Mouse (Mus musculus) lung, embryonic 16.5 days (tissue): ENCODE measurements around the gene Kbtbd3. TPM values are rescaled to one million over a fixed set of nuclear protein-coding genes. Genes with fewer than 3 reads are reported as not detected.

Experiments
- ATAC-seq: fragments of 200-750 bp; cut with Nextera tagmentation; 2 replicates; pipeline ENCODE4 v1.8.0; 2017; ENCODE audit warnings: low read depth, mild to moderate bottlenecking, moderate library complexity
- H3K27ac ChIP-seq: fragments of 300-500 bp; sonication (generic); 2 replicates; pipeline ENCODE4 v1.5.1; 2014; ENCODE audit warnings: mild to moderate bottlenecking, control low read depth, low read length
- H3K27me3 ChIP-seq: fragments of 300-500 bp; sonication (generic); 2 replicates; pipeline ENCODE4 v1.6.1; 2014; ENCODE audit warnings: low read depth, low read length, mixed read lengths; ENCODE audit not compliant: control insufficient read depth, insufficient read depth
- H3K36me3 ChIP-seq: fragments of 300-500 bp; sonication (generic); 2 replicates; pipeline ENCODE4 v1.6.1; 2014; ENCODE audit warnings: low read length; ENCODE audit not compliant: control insufficient read depth, insufficient read depth
- H3K4me1 ChIP-seq: fragments of 300-500 bp; sonication (generic); replicated peaks from 2 replicates; pipeline ENCODE4 v1.6.1; 2014; ENCODE audit warnings: low read length, mixed read lengths; ENCODE audit not compliant: control insufficient read depth, insufficient read depth
- H3K4me2 ChIP-seq: fragments of 300-500 bp; sonication (generic); 2 replicates; pipeline ENCODE4 v1.6.1; 2014; ENCODE audit warnings: low read depth, low read length, control low read depth
- H3K4me3 ChIP-seq: fragments of 300-500 bp; sonication (generic); 2 replicates; pipeline ENCODE4 v1.5.1; 2014; ENCODE audit warnings: mild to moderate bottlenecking, low read length, control low read depth
- H3K9ac ChIP-seq: fragments of 300-500 bp; sonication (generic); 2 replicates; pipeline ENCODE4 v1.6.1; 2014; ENCODE audit warnings: low read length, control low read depth
- H3K9me3 ChIP-seq: fragments of 300-500 bp; sonication (generic); 2 replicates; pipeline ENCODE4 v1.6.1; 2016; ENCODE audit warnings: low read length; ENCODE audit not compliant: control insufficient read depth
- WGBS: fragments of 180-500 bp; shearing (Covaris S2); extraction: QIAGEN DNeasy Blood & Tissue Kit; methylation state at CpG from one replicate; pipeline ENCODE4 v1.1.7; 2014; 5-methylcytosine and 5-hydroxymethylcytosine counted together
- polyA plus RNA-seq: library from polyadenylated mRNA; unstranded; fragments of >200 nt; fragmentation: Nextera tagmentation; extraction: Ambion mirVana; gene quantifications from 2 replicates; pipeline ENCODE4 v1.2.1, GENCODE M21; 2015

Kbtbd3 gene
- polyA plus RNA-seq, 1 experiment from 2014 or later = 7.4 TPM

DNA sequence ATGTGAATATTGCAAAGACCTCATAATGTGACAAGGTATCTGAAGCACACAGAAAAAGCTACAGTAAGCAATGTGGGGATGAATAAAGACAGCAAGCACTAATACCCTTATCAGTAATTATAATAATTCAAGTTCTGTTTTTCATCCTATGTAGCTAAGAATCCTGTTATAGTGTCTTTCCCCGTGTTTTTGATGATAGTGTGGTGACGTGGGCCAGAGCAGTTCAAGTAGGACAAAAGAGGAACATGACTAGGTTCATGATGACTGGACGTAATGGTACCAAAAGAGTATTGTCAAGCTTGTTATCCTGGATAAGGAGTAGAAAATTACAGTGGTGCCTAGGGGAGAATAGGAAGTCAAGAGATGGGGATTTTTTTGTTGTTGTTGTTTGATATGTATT is 1.1 kb downstream of the Kbtbd3 start:
- 60% methylated on average over 3 of the region's 3 CpGs for WGBS
- Histone ChIP-seq H3K27ac (no peak overlapping the region), H3K9ac (peak overlapping the region; percentile 84; the same call in 1 of the 2 replicates), H3K4me2 (peak overlapping the region; percentile 86), H3K9me3 (no peaks in the 10 kb centered on the region), H3K27me3 (no peaks in the 10 kb centered on the region), H3K4me3 (peak overlapping the region; percentile 83), H3K4me1 (peaks cover 9% of the 10 kb centered on the region), H3K36me3 (no peaks in the 10 kb centered on the region)
- ATAC-seq = no peak

DNA sequence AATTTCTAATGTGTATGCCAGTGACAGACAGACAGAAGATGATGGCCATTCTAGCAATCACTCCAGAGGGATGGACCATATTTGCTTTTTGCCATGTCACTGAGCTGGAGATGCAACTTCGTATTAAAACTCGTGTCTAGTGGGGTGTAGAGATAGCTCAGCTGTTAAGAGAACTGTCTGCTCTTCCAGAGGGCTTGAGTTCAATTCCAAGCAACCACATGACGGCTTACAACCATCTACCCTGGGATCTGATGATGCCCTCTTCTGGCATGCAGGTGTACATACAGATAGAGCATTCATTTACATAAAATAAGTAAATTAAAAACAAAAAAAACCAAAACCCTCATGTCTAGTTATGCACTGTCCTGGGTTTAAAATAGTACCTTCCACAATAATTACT is 1.5 kb downstream of the Kbtbd3 start:
- WGBS = 75% methylated on average over 3 of the region's 3 CpGs
- no peak overlapping the region for H3K4me2 ChIP-seq

DNA sequence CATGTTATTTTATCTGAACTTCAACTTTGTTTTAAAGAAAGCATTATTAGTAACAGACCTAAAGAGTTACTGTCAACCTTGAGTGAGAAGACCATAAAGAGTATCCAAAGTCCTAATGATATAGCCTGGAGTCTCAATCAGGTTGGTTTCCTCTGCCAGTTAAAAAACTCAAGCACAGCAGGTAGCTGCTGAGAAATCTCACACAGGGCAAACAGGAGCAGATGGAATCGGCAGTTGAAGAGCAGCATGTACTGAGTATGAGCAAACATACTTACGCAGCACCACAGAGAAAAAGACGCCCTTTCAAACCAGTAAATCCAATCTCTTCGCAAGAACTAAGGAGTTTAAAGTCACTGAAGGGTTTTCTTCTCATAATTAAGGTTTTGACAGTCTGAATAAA is 4.3 kb downstream of the Kbtbd3 start:
- H3K27ac ChIP-seq = no peak overlapping the region
- H3K27me3 ChIP-seq = no peaks in the 10 kb centered on the region
- H3K4me2 ChIP-seq = no peak overlapping the region
- H3K36me3 ChIP-seq = no peaks in the 10 kb centered on the region
- no peaks in the 10 kb centered on the region for H3K9me3 ChIP-seq
- H3K9ac ChIP-seq = no peak overlapping the region
- no peak overlapping the region for H3K4me3 ChIP-seq
- ATAC-seq = no peak
- 57% methylated on average over 4 of the region's 4 CpGs for WGBS
- H3K4me1 ChIP-seq = peaks cover 5% of the 10 kb centered on the region

More for the DNA sequence above, 1.5 kb downstream of the Kbtbd3 start:
- no peak overlapping the region for H3K27ac ChIP-seq
- no peak overlapping the region for H3K4me3 ChIP-seq
- H3K36me3 ChIP-seq = no peaks in the 10 kb centered on the region
- H3K4me1 ChIP-seq = peaks cover 9% of the 10 kb centered on the region
- no peak for ATAC-seq
- no peaks in the 10 kb centered on the region for H3K9me3 ChIP-seq
- H3K9ac ChIP-seq = no peak overlapping the region
- H3K27me3 ChIP-seq = no peaks in the 10 kb centered on the region

DNA sequence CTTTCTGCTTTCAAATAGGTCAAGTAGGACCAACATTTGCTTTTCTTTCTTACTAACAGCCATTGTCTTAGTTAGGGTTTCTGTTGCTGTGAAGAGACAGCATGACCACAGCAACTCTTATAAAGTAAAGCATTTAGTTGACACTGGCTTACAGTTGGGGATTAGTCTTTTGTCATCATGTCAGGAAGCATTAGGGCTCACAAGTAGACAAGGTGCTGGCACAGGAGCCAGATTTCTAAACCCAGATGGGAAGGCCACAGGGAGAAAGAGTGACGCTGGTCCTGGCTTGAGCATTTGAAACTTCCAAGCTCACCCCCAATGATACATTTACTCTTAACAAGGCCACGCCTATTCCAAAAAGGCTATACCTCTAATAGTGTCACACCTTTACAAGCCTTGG is 6.1 kb downstream of the Kbtbd3 start:
- Histone ChIP-seq H3K9me3 (no peaks in the 10 kb centered on the region), H3K4me2 (no peak overlapping the region), H3K4me1 (peaks cover under 1% of the 10 kb centered on the region), H3K9ac (no peak overlapping the region), H3K36me3 (no peaks in the 10 kb centered on the region), H3K4me3 (no peak overlapping the region), H3K27me3 (no peaks in the 10 kb centered on the region), H3K27ac (no peak overlapping the region)
- ATAC-seq = no peak
- 85% methylated on average over 2 of the region's 2 CpGs for WGBS

DNA sequence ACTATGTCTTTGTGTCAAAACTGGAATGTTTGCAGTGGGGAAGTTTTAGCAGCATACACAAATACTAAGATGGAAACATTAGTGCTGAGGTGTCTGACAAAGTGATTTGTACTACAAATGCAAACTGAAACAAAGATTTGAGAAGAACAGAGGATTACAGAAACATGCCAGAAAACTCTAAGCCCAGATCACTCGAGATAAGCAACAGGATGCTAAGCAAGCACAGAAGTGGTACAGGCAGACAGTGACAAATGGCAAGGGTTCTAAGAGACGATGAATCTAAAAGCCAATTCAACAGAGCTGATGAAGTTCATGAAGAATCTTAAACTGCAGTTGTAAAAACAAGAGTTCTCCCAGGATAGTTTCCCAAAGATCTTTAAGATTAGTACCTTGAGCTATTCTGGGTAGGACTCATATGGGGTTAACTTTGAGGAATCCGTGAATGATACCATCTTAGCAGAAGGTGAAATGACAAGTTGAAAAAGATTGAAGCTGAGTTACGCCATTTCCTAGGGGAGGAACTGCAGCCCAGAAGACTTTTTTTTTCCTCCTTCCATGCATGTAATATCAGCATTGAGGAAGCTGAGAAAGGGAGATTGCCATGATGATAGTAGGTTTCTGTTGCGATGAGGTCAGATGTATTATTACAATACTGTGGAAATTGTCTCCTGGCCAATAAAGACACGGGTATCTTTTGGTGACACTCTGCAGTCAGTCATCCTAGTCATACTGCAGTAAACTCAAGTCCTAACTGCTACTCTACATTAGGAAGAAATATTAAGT is 9.5 kb downstream of the Kbtbd3 start:
- Histone ChIP-seq H3K4me3 (no peak overlapping the region), H3K27ac (no peak overlapping the region), H3K27me3 (no peaks in the 10 kb centered on the region), H3K9ac (no peak overlapping the region), H3K4me2 (no peak overlapping the region), H3K36me3 (no peaks in the 10 kb centered on the region), H3K4me1 (no peaks in the 10 kb centered on the region), H3K9me3 (no peaks in the 10 kb centered on the region)
- 71% methylated on average over 6 of the region's 6 CpGs for WGBS
- no peak for ATAC-seq

DNA sequence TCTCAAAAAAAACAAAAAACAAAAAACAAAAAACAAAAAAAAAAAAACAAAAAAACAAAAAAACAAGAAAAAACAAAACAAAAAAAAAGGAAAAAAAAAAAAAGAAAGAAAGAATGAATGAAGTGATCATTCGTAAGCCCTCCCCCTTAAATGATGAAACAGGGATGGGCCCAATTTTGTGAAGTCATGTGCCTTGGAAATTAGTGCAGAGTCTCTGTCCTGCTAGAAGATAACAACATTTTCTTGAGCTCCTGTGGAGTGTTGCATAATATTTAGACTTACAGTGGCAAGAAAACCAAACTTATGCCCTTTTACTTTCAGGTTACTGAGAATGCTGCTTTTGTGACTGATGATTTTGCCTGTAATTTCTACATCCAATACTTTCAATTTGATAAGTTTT is 43.5 kb downstream of the Kbtbd3 start:
- no peak for ATAC-seq
- WGBS = 88% methylated on average over 1 of the region's 1 CpGs
- Histone ChIP-seq H3K27me3 (no peaks in the 10 kb centered on the region), H3K27ac (no peak overlapping the region), H3K9ac (no peak overlapping the region), H3K36me3 (no peaks in the 10 kb centered on the region), H3K4me3 (no peak overlapping the region), H3K4me2 (no peak overlapping the region), H3K4me1 (no peaks in the 10 kb centered on the region), H3K9me3 (no peaks in the 10 kb centered on the region)

DNA sequence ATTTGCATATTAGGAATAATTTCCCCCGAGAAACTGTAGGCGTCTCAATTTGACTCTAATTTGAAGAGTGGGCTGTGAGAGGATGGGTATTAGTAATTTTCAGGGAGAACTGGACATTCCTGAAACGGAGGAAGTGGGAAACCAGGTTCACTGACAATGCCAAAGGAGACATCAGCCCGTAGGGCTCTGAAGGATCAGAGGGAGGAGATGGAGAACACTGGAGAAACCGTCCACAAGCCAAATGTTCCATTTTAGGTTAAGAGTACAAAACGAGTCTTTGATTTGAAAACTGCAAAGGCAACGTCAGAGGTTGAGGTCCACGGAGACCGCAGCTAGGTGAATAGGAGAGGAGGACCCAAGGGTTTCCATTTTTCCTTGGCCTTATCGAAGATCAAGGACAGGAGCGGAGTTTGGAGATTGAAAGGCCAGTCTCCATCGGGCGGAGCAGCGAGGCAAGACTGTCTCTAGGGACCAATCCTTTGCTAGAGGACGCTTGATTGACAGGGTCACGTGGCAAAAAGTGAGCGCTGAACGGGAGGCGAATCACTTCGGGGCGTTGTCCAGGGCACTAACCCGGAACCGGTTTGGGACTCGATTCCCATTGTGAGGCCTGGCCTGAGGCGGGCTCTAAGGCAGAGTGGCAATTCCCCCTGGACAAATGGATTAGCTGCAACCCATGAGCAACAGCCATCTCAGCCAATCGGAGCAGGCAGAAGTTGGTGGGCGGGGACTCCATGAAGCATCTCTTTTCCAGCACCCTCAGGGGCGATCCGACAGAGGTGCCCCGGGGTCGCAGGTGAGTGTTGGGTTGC is 66.4 kb downstream of the Kbtbd3 start, which contains the start of gene Msantd4:
TSS of gene Msantd4 (plus strand) at position 735 of the 812 bp plus-strand sequence.
- H3K27ac ChIP-seq = peak within 1 kb of the TSS; percentile 57
- WGBS = 2% methylated on average over 31 of the region's 31 CpGs
- H3K4me3 ChIP-seq = peak within 1 kb of the TSS; percentile 74
- no peaks in the 10 kb centered on the region for H3K36me3 ChIP-seq
- H3K9ac ChIP-seq = peak within 1 kb of the TSS; percentile 72
- 0 out of 2 replicates have a peak, but pooled peaks cover 3% of the 10 kb centered on the region for H3K4me1 ChIP-seq
- H3K27me3 ChIP-seq = no peaks in the 10 kb centered on the region
- peak; percentile 100 for ATAC-seq
- H3K9me3 ChIP-seq = no peaks in the 10 kb centered on the region
- H3K4me2 ChIP-seq = peak within 1 kb of the TSS; percentile 63

DNA sequence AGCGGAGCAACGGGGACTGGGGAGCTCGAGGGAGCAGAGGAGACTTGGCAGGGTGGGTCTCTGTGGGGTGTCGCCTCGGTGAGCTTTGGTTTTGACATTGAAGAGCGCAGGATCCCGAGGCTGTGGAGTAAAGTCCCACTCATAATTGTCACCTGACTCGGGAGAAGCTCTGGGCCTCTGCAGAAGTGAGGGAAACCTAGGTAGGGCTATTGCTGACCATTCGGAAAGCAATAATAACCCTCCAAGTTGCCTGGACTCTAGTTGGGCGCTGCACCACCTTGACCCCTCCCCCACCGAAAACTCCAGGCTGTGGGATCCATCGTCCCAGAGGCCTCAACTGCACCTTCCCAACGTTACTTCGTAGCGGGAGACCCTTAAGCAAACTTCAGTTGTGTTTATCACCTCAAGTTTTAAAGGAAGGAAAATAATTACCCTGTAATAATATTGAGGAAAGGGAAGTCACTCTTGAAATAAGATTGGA is 67.0 kb downstream of the Kbtbd3 start:
- Histone ChIP-seq H3K27ac (0 out of 2 replicates have a peak overlapping the region, but pooled peaks have one; percentile 17), H3K9ac (peak overlapping the region; percentile 72), H3K4me3 (peak overlapping the region; percentile 74), H3K36me3 (0 out of 2 replicates have a peak, but pooled peaks cover 1% of the 10 kb centered on the region), H3K4me2 (peak overlapping the region; percentile 63), H3K27me3 (no peaks in the 10 kb centered on the region), H3K4me1 (0 out of 2 replicates have a peak, but pooled peaks cover 3% of the 10 kb centered on the region), H3K9me3 (no peaks in the 10 kb centered on the region)
- ATAC-seq = no peak; the same call in none of the 2 replicates
- 0% methylated on average over 15 of the region's 15 CpGs for WGBS
